Mouse (Mus musculus): ENCODE measurements at regions not wholly inside any gene's neighbourhood (a gene's known extent, or its start where the extent isn't known, plus 50 kb on each side); places are given as distances from the start of the nearest gene placed in this dataset.

DNA sequence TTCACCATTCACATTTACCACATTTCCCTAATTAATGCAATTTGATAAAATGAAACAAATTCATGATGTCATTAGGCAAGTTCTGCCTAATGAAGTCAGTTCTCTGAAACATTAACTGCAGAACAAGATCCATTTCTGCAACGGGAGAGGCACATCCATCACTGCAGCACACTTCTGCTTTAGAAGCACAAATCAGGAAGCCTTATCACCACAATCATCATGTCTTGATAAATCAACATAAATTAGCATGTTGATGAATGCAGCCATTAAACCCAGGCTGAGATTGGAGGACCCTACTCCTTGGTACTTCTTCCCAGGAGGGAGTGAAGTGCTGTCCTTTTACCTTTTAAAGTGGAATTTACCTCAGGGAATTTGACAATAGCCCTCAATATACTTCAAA, 1195.4 kb downstream of the Defb40 start:
- no peak for DNase-seq

DNA sequence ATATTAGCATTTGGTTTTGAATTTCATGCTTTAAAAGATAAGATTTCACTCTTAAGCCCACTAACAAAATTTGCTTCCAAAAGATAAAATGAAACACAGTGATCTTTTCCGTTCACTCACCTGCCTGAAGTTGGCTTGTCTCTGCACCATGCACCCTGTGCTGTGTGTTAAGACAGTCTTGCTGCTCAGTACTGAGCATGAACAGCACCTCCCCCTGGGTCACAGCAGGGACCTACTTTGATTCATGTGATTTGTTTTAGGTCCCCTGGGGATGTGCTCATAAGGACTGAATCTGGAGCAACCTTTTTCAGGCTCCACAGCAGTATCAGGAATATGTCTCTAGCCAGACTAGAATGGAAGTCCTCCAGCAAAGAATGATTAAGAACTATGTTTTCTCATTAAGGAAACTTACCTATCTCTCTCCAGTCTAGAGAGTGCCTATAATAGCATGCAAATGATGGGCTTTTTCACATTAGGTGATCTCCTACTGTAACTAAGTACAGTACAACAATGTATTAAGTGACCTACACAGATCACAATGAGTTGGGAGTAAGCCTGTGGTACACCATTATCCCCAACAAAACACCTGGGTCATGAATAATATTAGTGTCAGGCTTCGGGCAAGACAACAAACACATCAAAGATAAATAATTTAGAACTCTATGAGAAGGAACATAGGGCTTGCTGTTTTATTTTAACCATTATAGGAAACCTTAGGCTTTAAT, 1196.3 kb downstream of the Defb40 start:
- DNase-seq: no peak

- DNase-seq: no peak
Measured at GRCm38 (mm10) chr8:17775411-17775810, 1202.6 kb downstream of the Defb40 start.

- no peak for DNase-seq
Measured at GRCm38 (mm10) chr8:17773311-17773710, 1204.7 kb downstream of the Defb40 start.

- DNase-seq: no peak
Measured at GRCm38 (mm10) chr8:17767441-17768007, 1210.5 kb downstream of the Defb40 start.

- DNase-seq: no peak
Measured at GRCm38 (mm10) chr8:17724672-17725071, 1253.4 kb downstream of the Defb40 start.

DNA sequence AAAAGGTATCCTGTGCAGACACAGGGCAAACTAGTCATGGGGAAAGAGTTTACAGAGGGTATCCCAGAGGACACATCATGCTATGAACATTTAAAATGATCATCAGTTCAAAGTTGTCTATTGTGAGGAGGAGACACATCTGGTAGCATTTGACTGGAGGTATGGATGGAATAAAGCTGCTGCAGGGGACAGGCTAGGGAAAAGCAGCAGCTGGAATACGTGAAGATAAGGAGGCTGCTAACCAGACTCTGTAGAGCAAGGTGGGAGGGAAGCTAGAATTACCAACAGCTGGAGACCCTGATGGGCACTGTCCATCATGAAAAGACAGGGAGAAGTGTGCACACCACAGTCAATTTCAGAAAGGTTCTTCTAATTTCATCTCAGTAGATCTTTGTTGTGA, 1268.9 kb downstream of the Defb40 start:
- DNase-seq: no peak

- no peak for DNase-seq
Measured at GRCm38 (mm10) chr8:17708409-17708808, 1269.6 kb downstream of the Defb40 start.

GRCm38 (mm10) chr8:17704289-17704688, 1273.8 kb downstream of the Defb40 start:
- DNase-seq: no peak

DNA sequence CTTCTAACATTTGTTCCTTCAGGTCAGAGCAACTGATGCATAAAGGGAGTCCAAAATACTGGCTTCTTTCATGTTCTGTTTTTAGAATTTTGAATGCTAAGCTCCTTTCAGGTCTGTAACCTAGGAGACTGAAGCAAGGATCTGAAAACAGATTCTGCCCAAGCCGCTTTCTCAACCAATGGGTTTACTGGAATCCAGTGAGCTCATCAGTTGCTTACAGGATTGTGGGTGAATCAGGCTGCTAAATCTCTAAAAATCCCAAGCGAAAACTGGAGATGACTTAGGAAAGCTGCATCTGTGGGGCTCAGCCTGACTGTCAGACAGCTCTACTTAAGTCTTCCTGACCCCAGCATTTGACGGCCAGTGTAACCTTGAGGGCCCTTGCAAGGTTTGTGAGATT, 1277.7 kb downstream of the Defb40 start:
- DNase-seq: peak; percentile 16

- DNase-seq: no peak
Measured at GRCm38 (mm10) chr8:17690074-17690848, 1287.8 kb downstream of the Defb40 start.

- no peak for DNase-seq
Measured at GRCm38 (mm10) chr8:17689641-17690040, 1288.4 kb downstream of the Defb40 start.

GRCm38 (mm10) chr8:17687084-17687483, 1291.0 kb downstream of the Defb40 start:
- DNase-seq: no peak

DNA sequence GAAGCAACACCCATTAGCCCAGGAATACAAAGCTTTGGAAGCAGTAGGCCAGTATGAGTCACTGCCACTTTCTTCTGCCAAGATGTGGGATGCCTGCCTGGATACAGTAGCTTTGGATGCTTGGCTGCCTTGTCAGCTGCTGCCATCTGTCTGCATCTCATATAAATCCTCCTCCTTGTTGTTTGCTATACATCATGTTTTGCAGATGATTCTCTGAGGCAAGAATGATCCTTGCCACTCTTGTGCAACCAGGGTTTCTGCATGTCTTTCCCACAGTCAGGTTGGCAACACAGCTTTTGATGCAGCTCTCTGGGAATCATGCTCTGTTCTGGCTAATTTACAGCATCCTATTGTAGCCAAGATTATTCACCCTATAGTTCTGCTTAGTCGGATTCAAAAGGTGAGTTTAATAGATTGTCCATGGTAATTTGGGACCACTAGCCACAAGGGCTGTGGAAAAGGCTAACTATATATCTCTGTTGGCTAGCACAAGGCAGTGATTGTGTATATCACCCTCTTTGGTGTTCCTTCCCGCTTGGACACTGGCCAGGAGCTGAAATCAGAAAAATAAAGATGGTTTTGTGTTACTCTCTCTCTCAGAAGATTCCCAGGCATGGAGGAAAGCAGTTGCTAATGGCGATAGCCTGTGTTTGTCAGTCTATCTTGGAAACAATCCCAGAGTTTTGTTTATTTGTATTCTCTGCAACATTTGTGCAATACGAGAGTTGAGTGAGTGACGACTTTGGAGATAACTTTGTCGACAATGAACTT, 1313.5 kb downstream of the Defb40 start:
- peak; percentile 73 for DNase-seq

- DNase-seq: no peak
Measured at GRCm38 (mm10) chr8:17659753-17660361, 1318.2 kb downstream of the Defb40 start.

DNA sequence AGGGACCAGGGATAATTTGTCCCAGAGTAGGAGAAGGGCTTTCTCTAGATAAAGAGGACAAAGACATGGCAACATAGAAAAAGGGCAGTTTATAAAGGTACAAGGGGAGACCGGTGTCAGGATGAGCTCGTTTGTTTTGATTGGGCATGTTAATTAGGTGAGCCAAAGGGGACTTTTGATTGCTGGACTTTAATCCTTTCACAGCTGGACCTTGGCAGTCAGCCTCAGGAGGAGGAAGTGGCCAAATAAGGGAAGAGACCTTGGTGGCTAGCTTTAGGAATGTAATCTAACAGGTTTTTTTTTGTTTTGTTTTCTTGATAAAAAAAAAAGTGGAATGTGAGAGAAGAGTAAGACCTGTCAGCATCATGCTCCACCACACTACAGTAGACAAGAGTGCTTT, 1324.3 kb downstream of the Defb40 start:
- DNase-seq: no peak

- DNase-seq: no peak
Measured at GRCm38 (mm10) chr8:17647559-17647958, 1330.5 kb downstream of the Defb40 start.

GRCm38 (mm10) chr8:17621109-17621508, 1356.9 kb downstream of the Defb40 start:
- DNase-seq: no peak

DNA sequence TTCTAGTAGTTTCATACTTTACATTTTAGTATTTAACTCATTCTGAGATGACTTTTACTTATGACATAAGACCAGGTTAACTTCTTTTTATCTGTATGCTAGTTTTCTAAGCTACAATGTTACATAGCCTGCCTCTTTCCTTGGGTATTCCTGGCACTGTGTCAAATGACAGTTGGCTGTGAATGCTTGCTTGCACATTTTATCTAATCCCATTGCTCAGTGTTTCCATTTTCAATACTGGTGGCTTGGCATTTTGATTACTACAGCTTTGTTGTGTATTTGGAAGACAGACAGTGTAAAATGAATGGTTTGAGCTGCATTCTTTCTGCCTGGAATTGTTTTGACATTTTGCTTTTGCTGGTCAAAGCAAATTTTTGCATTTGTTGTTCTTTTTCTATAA, 1359.2 kb downstream of the Defb40 start:
- DNase-seq: no peak

DNA sequence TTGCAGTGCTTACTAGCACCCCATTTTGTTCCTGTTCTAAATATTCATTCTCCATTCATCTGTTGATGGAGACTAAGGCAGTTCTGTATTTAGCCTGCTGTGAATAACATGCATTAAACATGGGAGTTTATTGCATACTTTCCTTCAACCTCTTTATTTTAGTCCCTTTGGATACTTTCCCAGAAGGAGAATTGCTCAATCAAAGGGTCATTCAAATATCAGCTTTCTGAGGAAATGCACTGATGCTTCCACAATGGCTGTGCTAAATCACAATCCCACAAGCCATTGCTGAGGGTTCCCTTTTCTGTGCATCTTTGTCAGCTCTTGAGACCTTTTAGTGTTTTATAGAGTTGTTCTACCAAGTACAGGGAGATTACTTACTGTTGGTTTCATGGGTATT, 1359.9 kb downstream of the Defb40 start:
- DNase-seq: no peak

DNA sequence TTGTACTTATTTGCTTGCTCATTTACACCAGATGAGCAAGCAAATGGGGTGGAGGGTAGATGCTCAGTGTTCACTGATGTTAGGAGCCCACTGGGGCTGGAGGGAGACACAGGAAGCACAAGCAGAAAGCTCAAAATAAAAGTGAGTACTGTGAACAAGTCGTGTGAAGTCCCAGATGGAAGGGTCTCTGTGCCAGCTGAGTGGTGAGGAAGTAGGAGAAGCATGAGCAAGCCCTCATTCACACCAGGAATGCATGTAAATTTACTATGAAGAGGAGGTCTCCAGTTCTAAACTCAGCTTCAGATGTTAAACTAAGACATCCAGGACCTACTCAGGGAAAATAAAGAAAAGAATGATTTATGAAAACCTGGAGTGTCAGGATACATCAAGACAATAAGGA, 1375.2 kb downstream of the Defb40 start:
- DNase-seq: no peak

DNA sequence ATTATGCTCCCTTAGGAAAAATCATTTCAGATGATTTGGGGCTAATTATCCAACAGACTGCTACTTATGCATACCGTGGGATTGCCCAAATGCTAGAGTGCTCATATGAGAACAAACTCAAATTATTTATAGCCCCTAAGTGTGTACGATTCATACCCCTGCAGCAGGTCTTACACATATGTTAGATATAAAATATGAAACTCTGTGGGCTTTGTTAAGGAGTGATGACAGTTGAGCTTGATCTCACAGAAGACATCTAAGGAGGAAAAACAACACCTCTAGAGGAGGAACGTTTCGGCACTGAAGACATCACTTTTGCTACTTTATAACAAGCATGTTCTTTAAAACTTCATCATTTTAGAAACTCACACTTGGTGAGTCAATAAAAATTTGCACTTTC, 1379.3 kb downstream of the Defb40 start:
- DNase-seq: no peak

DNA sequence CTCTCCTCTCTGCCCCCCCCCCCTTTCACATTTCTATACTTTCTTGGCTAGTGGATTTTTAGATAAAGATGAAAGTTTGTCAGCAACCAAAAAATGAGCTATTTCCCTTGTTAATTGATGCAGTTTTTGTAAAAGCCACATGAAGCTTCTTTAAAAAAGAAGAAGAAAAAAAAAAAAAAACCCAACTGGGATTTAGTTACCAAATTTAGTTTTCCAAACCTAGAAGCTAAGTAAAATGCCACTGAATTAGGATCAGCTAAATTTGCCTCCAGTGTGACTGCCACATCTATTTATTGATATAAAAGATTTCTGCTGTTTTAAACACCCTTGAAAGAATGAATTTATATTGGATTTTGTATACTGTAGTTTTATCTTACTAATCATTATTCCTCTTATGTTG, 1381.5 kb downstream of the Defb40 start:
- no peak for DNase-seq

Data from cerebellum, adult 9-10 months (tissue).